Mouse (Mus musculus): ENCODE data around the gene Cyp11a1.

The Cyp11a1 gene

DNA sequence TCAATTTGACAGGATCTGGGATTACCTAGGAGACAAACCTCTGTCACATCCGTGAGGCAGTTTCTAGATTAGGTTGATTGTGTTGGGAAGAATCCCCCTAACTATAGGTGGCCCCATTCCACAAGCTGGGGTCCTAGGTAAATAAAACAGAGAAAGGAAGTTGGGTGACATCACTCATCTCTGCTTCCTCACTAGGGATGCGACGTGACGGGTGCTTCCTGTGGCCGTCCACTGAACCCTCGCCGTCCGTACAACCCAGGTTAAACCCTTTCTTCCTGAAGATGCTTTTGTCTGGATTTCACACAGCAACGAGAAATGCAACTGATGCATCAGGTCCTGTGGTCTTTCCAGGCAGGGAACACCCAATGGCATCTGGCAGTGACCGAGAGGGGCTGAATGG lies 40.9 kb downstream of the Cyp11a1 start:
- no peak for DNase-seq

DNA sequence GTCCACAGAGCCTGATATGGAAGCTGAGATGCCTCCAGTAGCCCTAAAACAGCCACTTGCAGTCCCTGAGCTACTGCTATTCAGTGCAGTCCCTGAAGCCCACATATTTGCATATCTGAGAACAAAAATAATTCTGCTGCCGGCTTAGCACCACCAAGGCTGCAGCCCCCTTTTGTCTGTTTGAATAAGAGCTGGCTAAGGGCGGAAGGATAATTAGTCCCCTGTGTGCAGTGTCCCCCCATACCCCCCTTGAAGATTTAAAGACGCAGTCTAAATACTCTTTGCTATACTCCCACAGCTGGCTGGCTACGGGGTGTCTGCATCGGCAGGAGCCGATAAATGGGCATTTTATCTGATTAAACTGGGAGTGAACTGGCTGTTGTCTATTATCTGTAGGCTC lies 42.4 kb downstream of the Cyp11a1 start:
- no peak for DNase-seq

GRCm38 (mm10) chr9:58049186-58049585 lies 43.0 kb downstream of the Cyp11a1 start:
- DNase-seq: peak; percentile 53 to 57

GRCm38 (mm10) chr9:58049861-58050260 lies 43.6 kb downstream of the Cyp11a1 start:
- DNase-seq: no peak

- no peak for DNase-seq
These were observed 45.7 kb downstream of the Cyp11a1 start for GRCm38 (mm10) chr9:58051937-58052336.

DNA sequence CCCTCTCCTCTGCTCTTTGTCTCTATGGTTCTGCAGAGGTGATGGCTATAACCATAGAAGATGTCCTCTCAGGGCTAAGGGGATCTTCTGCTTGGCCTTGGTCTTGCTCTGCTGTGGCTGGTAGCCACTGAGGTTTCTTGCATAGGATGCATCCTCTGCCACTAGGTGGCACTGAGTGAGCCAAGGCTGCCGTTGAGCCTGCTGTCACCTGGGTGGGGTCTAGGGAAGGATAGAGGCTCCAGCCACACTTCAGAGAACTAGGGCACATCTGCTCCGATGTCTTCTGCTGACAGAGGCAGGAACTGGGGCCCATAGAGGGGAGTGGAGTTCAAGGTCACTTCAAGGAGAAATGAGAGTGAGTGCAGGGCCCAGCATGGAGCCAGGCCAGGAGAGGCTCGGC lies 46.9 kb downstream of the Cyp11a1 start:
- DNase-seq: peak; percentile 86 to 87

GRCm38 (mm10) chr9:58053544-58053943 lies 47.3 kb downstream of the Cyp11a1 start:
- DNase-seq: no peak

DNA sequence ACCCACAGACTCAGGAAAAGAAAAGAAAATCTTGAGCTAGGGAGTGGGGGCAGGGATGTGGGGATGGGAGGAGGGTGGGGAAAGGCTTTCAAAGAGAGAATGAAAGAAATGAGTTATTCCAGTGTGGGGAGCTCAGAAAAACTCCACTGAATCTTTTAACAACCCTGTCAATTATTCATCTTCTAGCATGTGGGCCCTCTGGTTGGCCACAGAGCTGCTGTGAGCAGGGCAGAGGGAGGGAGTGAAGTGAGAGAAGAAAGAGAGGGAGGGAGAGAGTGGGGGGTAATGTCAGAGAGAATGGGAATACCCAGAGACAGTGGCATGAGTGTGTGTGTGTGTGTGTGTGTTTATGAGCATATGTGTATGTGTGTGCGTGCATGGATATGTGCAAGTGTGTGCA lies 47.8 kb downstream of the Cyp11a1 start:
- DNase-seq: no peak

DNA sequence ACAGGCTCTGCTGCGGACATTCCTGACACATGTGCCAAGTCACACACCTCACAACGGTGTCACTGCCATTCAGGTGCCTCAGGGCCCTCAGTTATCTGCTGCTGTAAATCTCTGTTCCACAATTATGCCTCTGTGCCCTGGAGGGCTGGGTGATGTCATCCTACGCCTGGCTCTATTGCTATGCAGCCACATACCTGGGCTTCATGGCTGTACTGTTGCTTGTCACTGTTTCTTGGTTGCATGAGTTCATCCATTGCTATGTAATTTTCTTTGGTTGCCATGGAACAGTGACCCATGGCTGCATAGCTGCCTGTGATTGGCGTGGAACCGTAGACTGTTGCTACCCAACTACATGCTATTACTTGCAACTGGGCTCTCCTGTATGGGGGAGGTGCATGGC lies 49.5 kb downstream of the Cyp11a1 start:
- DNase-seq: no peak

DNA sequence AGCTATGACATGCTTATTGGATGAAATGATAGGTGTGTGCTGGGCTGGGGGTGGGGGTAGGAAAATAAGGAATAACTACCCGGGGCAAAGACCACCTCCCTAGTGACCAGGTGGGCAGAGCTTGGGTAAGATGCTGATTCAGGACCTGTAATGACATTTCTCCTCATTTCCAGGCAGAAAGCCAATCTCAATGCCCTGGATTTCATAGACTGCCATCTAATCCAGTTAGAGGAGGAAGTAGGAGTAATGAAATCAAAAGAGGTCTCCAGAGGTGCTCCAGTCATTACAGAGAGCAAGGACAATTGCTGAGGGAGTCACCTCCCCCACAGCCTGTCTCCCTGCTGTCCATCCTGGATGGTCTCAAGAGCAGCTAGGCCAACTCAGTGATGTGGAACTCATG lies 53.7 kb downstream of the Cyp11a1 start:
- no peak for DNase-seq

DNA sequence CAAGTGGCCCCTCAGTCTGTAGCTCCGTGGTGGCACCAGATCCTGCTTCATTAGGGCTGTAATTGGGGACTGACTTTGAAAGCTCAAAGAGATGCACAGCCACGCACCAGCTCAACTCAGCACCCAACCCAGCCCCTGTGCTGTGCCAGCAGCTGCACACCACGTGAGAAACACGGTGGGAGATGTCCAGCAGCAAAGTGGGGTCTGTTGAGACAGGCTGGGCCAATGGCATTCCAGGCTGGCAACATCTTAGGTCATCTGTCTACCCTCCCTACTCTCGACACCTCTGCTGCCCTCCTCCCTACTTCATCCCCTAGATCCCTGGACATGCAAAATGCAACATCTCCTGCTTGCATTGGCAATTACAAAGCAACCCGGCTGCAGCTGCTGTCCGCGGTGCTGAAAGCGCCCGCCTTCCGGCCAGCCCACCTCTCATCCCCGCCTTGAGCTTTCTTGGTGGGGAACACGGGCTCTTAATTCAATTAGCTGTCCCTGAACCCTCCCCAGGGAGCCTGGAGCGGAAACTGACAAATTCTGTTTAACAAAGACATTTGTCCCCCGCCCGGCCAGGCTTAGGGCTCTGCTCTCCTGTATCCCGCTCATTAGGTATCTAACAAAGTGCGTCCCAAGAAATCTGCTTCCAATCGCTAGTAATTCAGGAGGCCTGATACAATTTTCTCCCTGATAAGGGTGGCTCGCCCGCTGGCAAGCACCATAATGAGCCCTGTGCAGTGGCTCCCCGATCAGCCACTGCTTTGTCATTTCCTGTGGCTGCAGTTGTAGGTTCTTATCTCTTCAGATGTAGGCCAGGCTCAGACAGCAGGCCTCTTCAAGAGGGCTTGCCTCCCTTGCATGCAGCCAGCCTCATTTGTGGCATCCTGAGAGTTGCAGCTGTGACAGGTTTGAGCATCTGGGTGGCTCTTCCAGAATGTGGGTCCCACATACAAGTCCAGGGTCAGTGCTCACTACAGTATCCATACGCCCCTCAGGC lies 54.8 kb downstream of the Cyp11a1 start:
- no peak for DNase-seq

DNA sequence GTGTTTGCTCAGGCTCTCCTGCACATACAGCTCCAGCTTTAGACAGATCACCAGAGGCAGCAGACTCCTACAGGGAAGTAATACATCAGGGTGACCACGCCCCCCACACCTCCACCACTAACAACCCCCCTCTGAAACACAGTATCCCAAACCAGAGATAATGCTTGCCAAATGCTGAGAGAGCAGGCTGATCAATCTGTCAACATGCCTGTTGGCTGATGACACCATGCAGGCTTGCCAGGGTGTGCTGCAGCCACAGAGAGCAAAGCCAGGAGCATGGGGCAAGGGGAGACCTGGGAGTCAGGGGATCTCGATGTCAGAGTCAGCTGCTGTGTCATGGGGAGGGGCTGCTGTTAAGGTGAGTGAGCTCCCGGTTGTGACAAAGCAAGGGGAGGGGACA lies 57.3 kb downstream of the Cyp11a1 start, which contains the start of gene Stra6:
Gene Stra6 (plus strand): TSS at position 258 of the 400 bp plus-strand sequence.
- peak; percentile 84 for DNase-seq

DNA sequence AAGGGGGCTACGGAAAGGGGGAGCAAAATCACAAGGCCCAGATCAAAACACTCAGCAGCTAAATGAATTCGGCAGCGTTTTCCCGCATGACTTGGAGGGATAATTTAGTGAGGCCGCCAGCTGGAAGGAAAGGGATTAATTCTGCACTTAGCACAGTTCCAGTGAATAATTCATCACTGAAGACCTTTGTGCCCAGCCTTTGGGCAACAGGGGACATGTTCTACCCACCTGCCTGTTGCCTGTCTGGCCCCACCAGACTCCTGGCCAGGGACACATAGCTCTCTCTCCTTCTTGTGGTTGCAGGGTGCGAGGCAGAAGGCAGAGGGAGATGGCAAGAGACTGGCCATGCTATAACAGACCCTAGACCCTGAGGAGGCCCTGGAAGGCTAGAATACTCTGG lies 59.3 kb downstream of the Cyp11a1 start:
- DNase-seq: peak in 1 of 2 experiments; percentile 53

- DNase-seq: peak in 1 of 2 experiments; percentile 61
These were observed 59.9 kb downstream of the Cyp11a1 start for GRCm38 (mm10) chr9:58065977-58066730.

GRCm38 (mm10) chr9:58066731-58067095 lies 60.5 kb downstream of the Cyp11a1 start:
- DNase-seq: peak in 1 of 2 experiments; percentile 66

- peak; percentile 91 for DNase-seq
These were observed 61.3 kb downstream of the Cyp11a1 start for GRCm38 (mm10) chr9:58067546-58067945.

DNA sequence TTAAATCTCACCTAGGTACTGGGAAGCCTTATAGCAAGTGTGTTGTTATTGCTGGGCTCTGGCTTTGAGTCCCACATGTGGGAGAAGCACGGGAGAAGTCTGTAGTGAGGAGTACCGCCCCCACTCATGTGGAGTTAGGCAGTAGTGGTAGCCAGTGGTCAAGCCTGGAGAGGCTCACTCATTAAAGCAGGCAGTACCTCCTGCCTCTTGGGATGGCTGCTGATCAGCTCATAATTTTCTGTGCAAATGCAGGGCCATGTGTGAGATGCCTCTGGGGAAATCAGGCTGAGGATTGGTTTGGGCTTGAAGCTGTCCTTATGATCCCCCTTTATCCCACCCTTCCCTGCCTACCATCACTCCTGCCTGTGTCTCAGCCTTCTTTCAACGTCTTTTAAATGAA lies 68.3 kb downstream of the Cyp11a1 start:
- DNase-seq: no peak
